Mouse (Mus musculus): ENCODE measurements around the gene Sdc4.

Sdc4 gene

DNA sequence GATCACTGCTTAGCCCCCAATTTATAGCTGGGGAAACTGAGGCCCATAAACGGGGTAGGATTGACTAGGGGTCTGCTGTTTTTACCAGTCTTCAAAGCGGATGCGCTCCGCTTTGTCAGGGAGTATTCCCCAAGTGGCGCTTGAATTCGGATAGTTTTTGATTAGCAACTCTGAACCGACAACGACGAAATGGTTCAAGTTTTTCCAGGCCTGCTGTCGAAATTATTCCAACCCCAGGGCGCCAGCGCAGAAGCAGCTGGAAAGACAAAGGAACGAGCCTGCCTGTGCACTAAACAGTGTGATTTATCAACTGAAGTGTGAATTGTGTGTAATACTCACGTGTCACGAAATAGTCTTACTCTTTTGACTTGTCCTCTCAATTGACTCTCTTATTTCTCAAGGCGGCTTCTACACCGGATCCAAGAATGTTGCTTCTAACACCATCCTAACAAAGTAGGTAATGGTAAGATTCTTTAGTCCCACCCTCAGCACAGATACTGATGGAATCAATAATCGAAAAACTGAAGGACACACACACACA is at the start of gene Sdc4:
Gene Sdc4, minus strand, starts transcription at position 428 of the 541 bp plus-strand sequence.
- DNase-seq (ENCODE audit: low spot score): no peak

DNA sequence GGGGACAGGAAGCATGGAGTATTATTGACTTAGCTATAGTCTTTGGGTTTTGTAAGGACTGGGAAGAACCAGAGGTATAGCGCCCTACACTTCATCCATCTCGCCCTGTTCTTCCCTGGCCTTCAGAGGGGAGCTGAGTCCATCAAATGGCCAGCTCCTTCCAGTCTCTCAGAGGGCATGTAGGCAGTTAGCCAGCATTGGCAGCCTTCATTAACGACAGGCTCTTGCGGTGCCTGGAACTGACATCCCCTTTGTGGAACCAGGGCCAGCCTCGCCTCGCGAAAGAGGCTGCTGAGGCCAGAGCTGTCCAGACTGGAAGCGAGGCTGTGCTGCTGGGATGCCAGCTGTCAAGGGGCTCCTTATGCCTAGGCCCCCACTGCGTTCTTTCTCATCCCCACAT is 44.1 kb upstream of the Sdc4 start:
- no peak for DNase-seq (ENCODE audit: low spot score)

GRCm38 (mm10) chr2:164487115-164487527 is 43.4 kb upstream of the Sdc4 start:
- DNase-seq (ENCODE audit: low spot score): no peak

- DNase-seq (ENCODE audit: low spot score): no peak
These were observed 42.8 kb upstream of the Sdc4 start for GRCm38 (mm10) chr2:164486258-164487114.

DNA sequence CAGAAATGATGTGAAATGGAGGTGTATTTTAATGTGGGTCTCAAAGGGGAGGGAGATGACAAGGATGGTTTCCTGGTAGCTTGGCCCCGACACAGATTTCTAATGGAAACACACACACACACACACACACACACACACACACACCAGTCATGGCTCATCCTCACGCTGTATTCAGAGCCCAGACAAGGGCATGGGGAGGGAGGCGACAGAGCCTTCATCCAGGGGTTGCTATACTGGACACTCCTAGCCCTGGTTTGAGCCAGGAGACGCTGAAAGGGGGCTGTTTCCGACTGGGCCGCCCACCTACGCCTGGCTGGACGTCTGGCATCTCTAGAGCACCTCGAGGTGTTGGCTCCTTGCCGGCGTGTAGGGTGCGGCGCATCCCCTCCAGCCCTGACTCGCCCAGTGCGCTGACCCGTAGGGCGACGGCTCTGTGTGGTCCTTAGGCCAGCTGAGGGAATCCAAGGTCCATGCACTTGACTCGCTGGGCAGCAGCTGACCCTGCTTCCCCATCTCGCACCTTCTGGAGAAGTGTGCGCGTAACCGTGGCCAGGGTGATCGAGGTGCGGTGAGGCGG is 42.1 kb upstream of the Sdc4 start, which contains the start of gene Dbndd2:
Gene Dbndd2, plus strand, starts transcription at position 426 of the 577 bp plus-strand sequence.
- no peak for DNase-seq (ENCODE audit: low spot score)

GRCm38 (mm10) chr2:164473624-164474023 is 29.9 kb upstream of the Sdc4 start, which contains the start of gene Trp53tg5:
Trp53tg5 (minus strand) TSS chr2:164473724.
- DNase-seq (ENCODE audit: low spot score): no peak

DNA sequence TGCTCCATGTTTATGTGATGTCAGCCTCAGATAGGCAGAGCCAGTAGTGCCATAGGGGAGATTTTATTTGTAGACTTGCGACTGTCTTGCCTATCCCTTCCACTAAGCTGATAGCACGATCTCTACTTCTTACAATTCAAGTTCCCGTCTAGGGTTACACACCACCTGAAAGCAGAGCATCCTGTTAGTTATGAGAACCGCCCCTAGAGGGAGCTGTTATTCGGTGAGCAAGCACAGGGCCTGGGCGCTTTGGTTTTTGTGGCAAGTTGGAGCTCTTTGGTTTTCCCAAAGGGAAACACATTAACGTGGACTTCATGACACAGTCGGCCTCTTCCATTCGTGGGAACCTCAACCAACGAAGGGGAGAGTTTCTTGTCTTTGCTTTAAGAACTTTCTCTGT is 26.6 kb upstream of the Sdc4 start:
- DNase-seq (ENCODE audit: low spot score): no peak

DNA sequence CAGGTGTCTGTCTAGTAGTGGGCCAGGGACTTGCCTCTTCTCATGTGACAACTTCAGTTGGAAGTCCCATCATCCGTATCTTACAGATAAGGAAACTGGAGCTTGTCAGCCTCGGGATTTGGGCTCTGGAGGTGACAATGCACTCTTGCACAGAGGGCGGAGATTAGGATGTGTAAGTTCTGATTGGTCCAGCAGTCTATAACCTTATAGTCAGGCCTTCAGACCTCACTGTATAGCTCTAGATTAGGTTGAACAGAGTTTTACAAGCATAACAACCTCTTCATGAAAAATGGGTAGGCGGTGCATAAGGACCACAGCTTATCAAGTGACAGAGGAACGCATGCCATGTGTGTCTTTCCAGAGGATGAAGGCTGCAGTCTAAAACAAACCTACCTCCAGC is 23.1 kb upstream of the Sdc4 start:
- DNase-seq (ENCODE audit: low spot score): no peak

DNA sequence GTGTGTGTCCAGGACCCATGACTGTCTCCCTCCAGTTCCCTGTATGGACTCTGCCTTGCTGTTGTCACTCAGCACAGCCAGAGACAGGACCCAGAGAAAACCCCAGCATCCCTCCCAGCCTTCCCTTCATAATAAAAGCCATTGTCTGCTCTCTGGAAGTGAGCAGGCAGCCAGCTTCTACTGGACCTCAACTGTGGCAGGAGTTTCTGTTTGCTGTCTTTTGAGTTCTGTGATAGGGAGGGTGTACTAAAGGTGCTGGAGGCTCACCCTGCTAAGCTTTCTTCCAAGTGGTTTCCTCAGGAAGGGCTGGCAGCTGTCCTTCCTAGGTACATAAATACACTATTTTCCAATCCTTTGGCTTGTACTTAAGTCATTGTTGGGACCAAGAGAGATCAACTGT is 21.5 kb upstream of the Sdc4 start:
- DNase-seq (ENCODE audit: low spot score): no peak

- peak; percentile 78 for DNase-seq (ENCODE audit: low spot score)
These were observed 17.3 kb upstream of the Sdc4 start, which contains the start of gene Gm20458 for GRCm38 (mm10) chr2:164460745-164461551. Gm20458 (plus strand) TSS chr2:164460967.

- no peak for DNase-seq (ENCODE audit: low spot score)
These were observed 14.8 kb upstream of the Sdc4 start for GRCm38 (mm10) chr2:164458535-164458934.

DNA sequence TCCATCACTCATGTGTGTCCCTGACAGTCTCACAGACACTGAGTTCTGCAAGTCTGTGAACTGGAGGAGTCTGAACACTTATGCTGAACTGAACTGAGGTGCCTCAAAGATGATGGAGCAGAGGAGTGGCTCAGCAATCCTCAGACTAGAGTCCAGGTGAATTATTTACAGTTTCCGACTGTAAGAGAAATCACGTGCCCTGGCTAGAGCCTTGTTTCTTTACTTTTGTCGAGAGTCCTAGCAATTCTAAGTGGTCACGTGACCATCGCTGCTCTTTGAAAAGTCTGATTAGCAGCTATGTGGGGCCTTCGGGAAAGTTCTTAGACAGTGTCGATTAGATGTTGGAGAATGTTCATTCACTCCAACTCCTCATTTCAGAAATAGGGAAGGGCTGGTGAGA is 14.3 kb upstream of the Sdc4 start:
- DNase-seq (ENCODE audit: low spot score): no peak

- DNase-seq (ENCODE audit: low spot score): no peak
These were observed 13.2 kb upstream of the Sdc4 start, which contains the start of gene Sys1 for GRCm38 (mm10) chr2:164456864-164457300. Sys1 (plus strand) TSS chr2:164456964.

DNA sequence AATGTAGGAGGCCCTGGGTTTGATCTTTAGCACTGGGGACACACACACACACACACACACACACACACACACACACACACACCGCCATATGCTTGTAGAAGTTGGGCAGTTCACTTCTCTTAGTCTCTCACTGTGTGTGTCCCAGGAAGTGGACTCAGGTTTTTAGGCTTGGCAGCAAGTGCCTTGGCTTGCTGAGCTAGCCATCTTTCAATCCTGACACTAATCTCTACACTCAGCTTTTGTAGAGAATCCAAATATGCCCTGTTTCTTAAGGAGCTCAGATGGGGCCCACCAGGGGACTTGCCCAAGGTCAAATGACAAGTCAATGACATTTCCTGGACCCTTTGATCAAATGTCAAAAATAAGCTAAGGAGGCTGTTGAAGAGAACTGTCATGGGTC is 12.7 kb upstream of the Sdc4 start:
- DNase-seq (ENCODE audit: low spot score): no peak

DNA sequence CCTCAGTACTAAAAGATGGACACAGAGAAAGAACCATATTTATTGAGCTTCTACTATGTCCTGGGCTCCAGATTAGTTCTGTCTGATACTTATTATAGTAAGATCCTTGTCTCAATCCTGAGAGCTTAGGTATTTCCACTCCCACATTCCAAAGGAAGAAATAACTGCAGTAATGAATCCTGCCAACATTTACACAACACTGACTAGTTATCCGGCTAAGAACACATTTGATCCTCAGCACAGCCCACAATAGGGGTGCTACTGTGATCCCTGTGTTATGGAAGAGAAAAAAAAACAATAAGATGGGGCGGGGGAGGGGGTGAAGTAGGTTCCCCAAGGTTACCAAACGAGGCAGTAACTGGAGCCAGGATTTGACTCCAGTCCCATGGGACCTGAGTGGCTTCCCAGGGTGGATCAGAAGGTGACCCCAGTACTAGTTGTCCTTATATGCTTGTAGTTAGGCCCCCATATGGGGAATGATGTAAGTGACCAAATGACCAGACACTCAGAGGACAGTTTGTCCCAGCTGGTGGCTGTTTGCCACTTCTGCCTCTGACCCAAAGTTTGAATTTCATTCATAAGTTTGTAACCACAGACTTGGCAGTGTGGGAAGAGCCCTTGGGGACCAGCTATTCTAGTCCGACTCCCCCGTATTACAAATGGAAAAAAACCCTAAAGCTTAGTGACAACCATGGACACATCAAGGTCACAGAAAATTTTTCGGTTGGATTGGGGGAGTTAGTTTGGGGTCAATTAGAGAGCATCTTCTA is 11.9 kb upstream of the Sdc4 start:
- no peak for DNase-seq (ENCODE audit: low spot score)

- no peak for DNase-seq (ENCODE audit: low spot score)
These were observed 11.2 kb upstream of the Sdc4 start for GRCm38 (mm10) chr2:164454846-164455245.

GRCm38 (mm10) chr2:164453887-164454500 is 10.3 kb upstream of the Sdc4 start:
- DNase-seq (ENCODE audit: low spot score): no peak

- no peak for DNase-seq (ENCODE audit: low spot score)
These were observed 9.5 kb upstream of the Sdc4 start for GRCm38 (mm10) chr2:164453047-164453757.

DNA sequence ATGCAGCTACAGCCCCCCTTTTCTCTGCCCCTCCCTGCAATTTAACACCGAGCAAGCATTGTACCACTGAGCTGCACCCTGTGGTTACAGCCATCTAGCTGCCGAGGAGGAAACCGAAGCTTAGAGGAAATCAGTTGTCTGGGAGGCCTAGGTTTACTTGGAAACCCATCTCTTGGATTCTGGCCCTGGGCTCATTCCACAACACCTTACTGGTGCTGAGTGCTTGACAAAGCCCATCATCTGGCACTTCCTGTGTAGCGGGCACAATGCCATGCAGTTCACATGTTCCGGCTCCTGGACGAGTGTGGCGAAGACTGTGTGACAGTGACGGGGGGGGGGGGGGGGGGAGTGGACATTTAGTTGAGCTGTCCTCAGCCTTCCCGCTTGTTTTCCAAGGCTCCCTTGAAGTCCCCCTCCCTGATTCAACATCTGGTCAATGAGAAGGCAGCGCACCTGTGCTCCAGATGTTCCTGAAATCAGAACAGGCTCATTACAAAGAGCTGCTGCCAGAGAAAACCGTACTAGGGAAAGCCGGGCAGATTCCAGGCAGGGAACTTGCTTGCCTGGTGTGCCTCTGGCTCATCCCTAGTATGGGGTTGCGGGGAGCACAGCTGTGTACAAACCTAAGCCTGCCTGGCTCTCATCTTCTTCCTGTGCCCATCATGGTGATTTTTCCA is 8.5 kb upstream of the Sdc4 start:
- DNase-seq (ENCODE audit: low spot score): no peak
